Mouse (Mus musculus) embryo, embryonic 9.5 days (tissue): ENCODE data around the gene Rasgef1b.

ENCODE experiments used
- DNase-seq: peaks from one replicate; pipeline ENCODE4 v3.0.0-alpha.2; 2017; ENCODE audit errors: extremely low spot score

Rasgef1b gene

GRCm38 (mm10) chr5:99602244-99603023, 126.4 kb downstream of the Rasgef1b start:
- no peak for DNase-seq

GRCm38 (mm10) chr5:99599376-99599775, 129.5 kb downstream of the Rasgef1b start:
- DNase-seq: no peak

GRCm38 (mm10) chr5:99598470-99599110, 130.3 kb downstream of the Rasgef1b start:
- no peak for DNase-seq

GRCm38 (mm10) chr5:99597701-99598100, 131.2 kb downstream of the Rasgef1b start:
- no peak for DNase-seq

GRCm38 (mm10) chr5:99591348-99591747, 137.5 kb downstream of the Rasgef1b start:
- DNase-seq: no peak

GRCm38 (mm10) chr5:99590539-99590938, 138.3 kb downstream of the Rasgef1b start:
- no peak for DNase-seq

GRCm38 (mm10) chr5:99587994-99588393, 140.9 kb downstream of the Rasgef1b start:
- no peak for DNase-seq

- DNase-seq: no peak
These were observed 141.3 kb downstream of the Rasgef1b start for GRCm38 (mm10) chr5:99587589-99587988.

- no peak for DNase-seq
These were observed 142.6 kb downstream of the Rasgef1b start for GRCm38 (mm10) chr5:99586287-99586686.

GRCm38 (mm10) chr5:99585166-99585898, 143.5 kb downstream of the Rasgef1b start:
- no peak for DNase-seq

GRCm38 (mm10) chr5:99584266-99584665, 144.6 kb downstream of the Rasgef1b start:
- DNase-seq: no peak

- no peak for DNase-seq
These were observed 146.8 kb downstream of the Rasgef1b start for GRCm38 (mm10) chr5:99582055-99582454.

- DNase-seq: peak; percentile 72
These were observed 150.2 kb downstream of the Rasgef1b start for GRCm38 (mm10) chr5:99578692-99579091.

- DNase-seq: no peak
These were observed 153.0 kb downstream of the Rasgef1b start for GRCm38 (mm10) chr5:99575897-99576296.

GRCm38 (mm10) chr5:99564501-99565323, 164.2 kb downstream of the Rasgef1b start:
- DNase-seq: no peak

GRCm38 (mm10) chr5:99562096-99562495, 166.8 kb downstream of the Rasgef1b start:
- no peak for DNase-seq

- peak; percentile 67 for DNase-seq
These were observed 169.1 kb downstream of the Rasgef1b start for GRCm38 (mm10) chr5:99559814-99560213.

GRCm38 (mm10) chr5:99558231-99558630, 170.6 kb downstream of the Rasgef1b start:
- DNase-seq: no peak

- no peak for DNase-seq
These were observed 176.2 kb downstream of the Rasgef1b start for GRCm38 (mm10) chr5:99552645-99553044.

GRCm38 (mm10) chr5:99544664-99545494, 184.0 kb downstream of the Rasgef1b start:
- DNase-seq: no peak
